Mouse (Mus musculus): Measurements from ENCODE around the gene Tmem208. TPM values are rescaled to one million over a fixed set of nuclear protein-coding genes. Genes with fewer than 3 reads are reported as not detected.

Gene Tmem208
- polyA plus RNA-seq, 1 experiment: 122 TPM

GRCm38 (mm10) chr8:105367107-105367506 is 41.0 kb downstream of the Tmem208 start:
- Histone ChIP-seq H3K4me3 (ENCODE audit: insufficient read depth, poor library complexity, severe bottlenecking) (no peak overlapping the region), H3K79me3 (ENCODE audit: low read depth) (no peaks in the 10 kb centered on the region), H3K36me3 (ENCODE audit: control insufficient read depth, insufficient read depth) (peaks cover 78% of the 10 kb centered on the region), H3ac (ENCODE audit: control insufficient read depth, insufficient read length, low read depth) (no peak overlapping the region), H3K79me2 (ENCODE audit: control insufficient read depth, insufficient read depth) (no peaks in the 10 kb centered on the region), H3K27me3 (ENCODE audit: control insufficient read depth, insufficient read depth, insufficient read length) (no peaks in the 10 kb centered on the region)
- no peak for TF ChIP-seq FOSL1 (IDR thresholded peaks at IDR 0.05; ENCODE audit: insufficient read depth, low read length, poor library complexity, severe bottlenecking)
- no peak for TF ChIP-seq USF1 (IDR thresholded peaks at IDR 0.05; ENCODE audit: low read depth)
- TF ChIP-seq CEBPB (IDR thresholded peaks at IDR 0.05; ENCODE audit: low read depth): no peak
- no peak for TF ChIP-seq CTCF (IDR thresholded peaks at IDR 0.05; ENCODE audit: control insufficient read depth, insufficient read depth, insufficient read length)
- TF ChIP-seq MYOG (IDR thresholded peaks at IDR 0.05; ENCODE audit: control insufficient read depth, extremely low read depth, insufficient read length): no peak

- no peaks in the 10 kb centered on the region for H3K79me3 ChIP-seq (ENCODE audit: low read depth)
- no peak overlapping the region for H3K4me3 ChIP-seq (ENCODE audit: insufficient read depth, poor library complexity, severe bottlenecking)
- H3K36me3 ChIP-seq (ENCODE audit: control insufficient read depth, insufficient read depth): peaks cover 42% of the 10 kb centered on the region
- H3ac ChIP-seq (ENCODE audit: control insufficient read depth, insufficient read length, low read depth): peak overlapping the region; percentile 47
- H3K27me3 ChIP-seq (ENCODE audit: control insufficient read depth, insufficient read depth, insufficient read length): no peaks in the 10 kb centered on the region
- TF ChIP-seq MAX (IDR thresholded peaks at IDR 0.05) (peak; percentile 46), MYOG (IDR thresholded peaks at IDR 0.05; ENCODE audit: control insufficient read depth, extremely low read depth, insufficient read length) (no peak), USF1 (IDR thresholded peaks at IDR 0.05; ENCODE audit: low read depth) (no peak), CEBPB (IDR thresholded peaks at IDR 0.05; ENCODE audit: low read depth) (no peak)
- H3K79me2 ChIP-seq (ENCODE audit: control insufficient read depth, insufficient read depth): no peaks in the 10 kb centered on the region
These were observed 46.3 kb downstream of the Tmem208 start for GRCm38 (mm10) chr8:105372473-105372872.

GRCm38 (mm10) chr8:105373032-105373431 is 46.9 kb downstream of the Tmem208 start, which contains the start of gene Plekhg4:
TSS of gene Plekhg4 (plus strand) at chr8:105373274.
- no peaks in the 10 kb centered on the region for H3K79me2 ChIP-seq (ENCODE audit: control insufficient read depth, insufficient read depth)
- TF ChIP-seq MAX (IDR thresholded peaks at IDR 0.05) (no peak), MYOG (IDR thresholded peaks at IDR 0.05; ENCODE audit: control insufficient read depth, extremely low read depth, insufficient read length) (no peak), FOSL1 (IDR thresholded peaks at IDR 0.05; ENCODE audit: insufficient read depth, low read length, poor library complexity, severe bottlenecking) (no peak), MYOD1 (IDR thresholded peaks at IDR 0.05; ENCODE audit: control insufficient read depth, insufficient read length, low read depth) (no peak), CTCF (IDR thresholded peaks at IDR 0.05; ENCODE audit: control insufficient read depth, insufficient read depth, insufficient read length) (no peak)
- peak within 1 kb of the TSS; percentile 47 for H3ac ChIP-seq (ENCODE audit: control insufficient read depth, insufficient read length, low read depth)
- no peak within 1 kb of the TSS for H3K4me3 ChIP-seq (ENCODE audit: insufficient read depth, poor library complexity, severe bottlenecking)
- H3K27me3 ChIP-seq (ENCODE audit: control insufficient read depth, insufficient read depth, insufficient read length): no peaks in the 10 kb centered on the region
- no peaks in the 10 kb centered on the region for H3K79me3 ChIP-seq (ENCODE audit: low read depth)
- H3K36me3 ChIP-seq (ENCODE audit: control insufficient read depth, insufficient read depth): peaks cover 36% of the 10 kb centered on the region

GRCm38 (mm10) chr8:105374513-105374966 is 48.4 kb downstream of the Tmem208 start:
- no peaks in the 10 kb centered on the region for H3K79me3 ChIP-seq (ENCODE audit: low read depth)
- peaks cover 33% of the 10 kb centered on the region for H3K36me3 ChIP-seq (ENCODE audit: control insufficient read depth, insufficient read depth)
- no peak overlapping the region for H3K4me3 ChIP-seq (ENCODE audit: insufficient read depth, poor library complexity, severe bottlenecking)
- TF ChIP-seq USF1 (IDR thresholded peaks at IDR 0.05; ENCODE audit: low read depth): no peak
- peak; percentile 25 for TF ChIP-seq CTCF (IDR thresholded peaks at IDR 0.05; ENCODE audit: control insufficient read depth, insufficient read depth, insufficient read length)
- H3K79me2 ChIP-seq (ENCODE audit: control insufficient read depth, insufficient read depth): no peaks in the 10 kb centered on the region
- no peaks in the 10 kb centered on the region for H3K27me3 ChIP-seq (ENCODE audit: control insufficient read depth, insufficient read depth, insufficient read length)
- no peak overlapping the region for H3ac ChIP-seq (ENCODE audit: control insufficient read depth, insufficient read length, low read depth)

GRCm38 (mm10) chr8:105378673-105379072 is 52.5 kb downstream of the Tmem208 start:
- Histone ChIP-seq H3K36me3 (ENCODE audit: control insufficient read depth, insufficient read depth) (peaks cover 23% of the 10 kb centered on the region), H3K79me2 (ENCODE audit: control insufficient read depth, insufficient read depth) (no peaks in the 10 kb centered on the region), H3K79me3 (ENCODE audit: low read depth) (no peaks in the 10 kb centered on the region), H3K27me3 (ENCODE audit: control insufficient read depth, insufficient read depth, insufficient read length) (no peaks in the 10 kb centered on the region), H3ac (ENCODE audit: control insufficient read depth, insufficient read length, low read depth) (no peak overlapping the region), H3K4me3 (ENCODE audit: insufficient read depth, poor library complexity, severe bottlenecking) (no peak overlapping the region)
- no peak for TF ChIP-seq MYOD1 (IDR thresholded peaks at IDR 0.05; ENCODE audit: control insufficient read depth, insufficient read length, low read depth)
- TF ChIP-seq MYOG (IDR thresholded peaks at IDR 0.05; ENCODE audit: control insufficient read depth, extremely low read depth, insufficient read length): no peak
- no peak for TF ChIP-seq FOSL1 (IDR thresholded peaks at IDR 0.05; ENCODE audit: insufficient read depth, low read length, poor library complexity, severe bottlenecking)
- TF ChIP-seq USF1 (IDR thresholded peaks at IDR 0.05; ENCODE audit: low read depth): no peak
- no peak for TF ChIP-seq MAX (IDR thresholded peaks at IDR 0.05)
- TF ChIP-seq CTCF (IDR thresholded peaks at IDR 0.05; ENCODE audit: control insufficient read depth, insufficient read depth, insufficient read length): no peak
- no peak for TF ChIP-seq CEBPB (IDR thresholded peaks at IDR 0.05; ENCODE audit: low read depth)

- Histone ChIP-seq H3K27me3 (ENCODE audit: control insufficient read depth, insufficient read depth, insufficient read length) (no peaks in the 10 kb centered on the region), H3K4me3 (ENCODE audit: insufficient read depth, poor library complexity, severe bottlenecking) (no peak overlapping the region), H3K36me3 (ENCODE audit: control insufficient read depth, insufficient read depth) (peaks cover 26% of the 10 kb centered on the region), H3K79me3 (ENCODE audit: low read depth) (no peaks in the 10 kb centered on the region), H3ac (ENCODE audit: control insufficient read depth, insufficient read length, low read depth) (no peak overlapping the region), H3K79me2 (ENCODE audit: control insufficient read depth, insufficient read depth) (no peaks in the 10 kb centered on the region)
- TF ChIP-seq MYOD1 (IDR thresholded peaks at IDR 0.05; ENCODE audit: control insufficient read depth, insufficient read length, low read depth) (no peak), FOSL1 (IDR thresholded peaks at IDR 0.05; ENCODE audit: insufficient read depth, low read length, poor library complexity, severe bottlenecking) (no peak), MYOG (IDR thresholded peaks at IDR 0.05; ENCODE audit: control insufficient read depth, extremely low read depth, insufficient read length) (no peak)
These were observed 54.2 kb downstream of the Tmem208 start for GRCm38 (mm10) chr8:105380308-105380707.

All from C2C12 (cell line).